Mouse (Mus musculus) cerebellum, adult 9-10 months (tissue): ENCODE data around the gene Iars2.

Source experiments
- DNase-seq: peaks from one replicate; pipeline ENCODE4 v3.0.0; 2022

The Iars2 gene

GRCm38 (mm10) chr1:185275976-185276375 is 53.2 kb downstream of the Iars2 start:
- DNase-seq, result no peak

- DNase-seq, result no peak
These were observed 54.2 kb downstream of the Iars2 start for GRCm38 (mm10) chr1:185274819-185275545.

GRCm38 (mm10) chr1:185271373-185271772 is 57.8 kb downstream of the Iars2 start:
- no peak for DNase-seq

- DNase-seq, result no peak
These were observed 58.6 kb downstream of the Iars2 start for GRCm38 (mm10) chr1:185270403-185271097.

- no peak for DNase-seq
These were observed 60.5 kb downstream of the Iars2 start for GRCm38 (mm10) chr1:185268675-185269074.

DNA sequence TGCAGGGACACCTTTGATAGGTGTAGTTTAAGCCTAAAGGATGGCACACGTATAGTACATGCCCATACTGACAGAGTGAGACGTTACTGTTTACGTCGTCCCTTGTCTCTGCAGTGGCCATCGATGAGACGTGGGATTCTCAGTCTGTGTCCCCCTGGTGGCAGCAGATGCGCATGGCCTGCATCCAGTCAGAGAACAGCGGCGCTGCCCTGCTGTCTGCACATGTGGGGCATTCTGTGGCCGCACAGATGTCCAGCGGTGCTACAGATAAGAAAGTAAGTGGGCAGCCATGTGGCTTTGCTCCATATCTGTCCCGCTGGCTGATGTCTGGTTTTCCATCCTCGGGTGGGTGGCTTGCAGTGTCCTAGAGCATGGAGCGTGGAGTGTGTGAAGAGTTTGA is 66.6 kb downstream of the Iars2 start:
- DNase-seq, result no peak

- no peak for DNase-seq
These were observed 72.4 kb downstream of the Iars2 start for GRCm38 (mm10) chr1:185256753-185257152.

DNA sequence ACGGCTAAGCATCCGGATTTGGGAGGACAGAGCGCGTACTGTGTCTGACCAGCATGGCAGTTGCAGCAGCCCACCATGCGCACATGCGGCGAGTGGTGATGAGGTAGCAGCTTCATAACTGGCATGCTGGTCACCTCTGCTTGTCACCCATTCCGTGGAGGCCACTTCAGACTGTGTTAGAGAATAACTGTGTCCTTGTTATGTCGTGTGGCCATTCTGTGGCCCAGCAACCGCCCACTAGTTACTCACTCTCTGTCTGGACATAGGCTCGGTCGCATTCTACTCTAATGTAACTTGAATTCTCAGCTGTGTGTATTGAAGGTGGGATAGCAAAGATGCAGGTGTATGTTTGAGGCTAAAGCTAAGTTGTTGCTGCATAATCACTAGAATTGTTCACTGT is 73.9 kb downstream of the Iars2 start:
- DNase-seq, result no peak

DNA sequence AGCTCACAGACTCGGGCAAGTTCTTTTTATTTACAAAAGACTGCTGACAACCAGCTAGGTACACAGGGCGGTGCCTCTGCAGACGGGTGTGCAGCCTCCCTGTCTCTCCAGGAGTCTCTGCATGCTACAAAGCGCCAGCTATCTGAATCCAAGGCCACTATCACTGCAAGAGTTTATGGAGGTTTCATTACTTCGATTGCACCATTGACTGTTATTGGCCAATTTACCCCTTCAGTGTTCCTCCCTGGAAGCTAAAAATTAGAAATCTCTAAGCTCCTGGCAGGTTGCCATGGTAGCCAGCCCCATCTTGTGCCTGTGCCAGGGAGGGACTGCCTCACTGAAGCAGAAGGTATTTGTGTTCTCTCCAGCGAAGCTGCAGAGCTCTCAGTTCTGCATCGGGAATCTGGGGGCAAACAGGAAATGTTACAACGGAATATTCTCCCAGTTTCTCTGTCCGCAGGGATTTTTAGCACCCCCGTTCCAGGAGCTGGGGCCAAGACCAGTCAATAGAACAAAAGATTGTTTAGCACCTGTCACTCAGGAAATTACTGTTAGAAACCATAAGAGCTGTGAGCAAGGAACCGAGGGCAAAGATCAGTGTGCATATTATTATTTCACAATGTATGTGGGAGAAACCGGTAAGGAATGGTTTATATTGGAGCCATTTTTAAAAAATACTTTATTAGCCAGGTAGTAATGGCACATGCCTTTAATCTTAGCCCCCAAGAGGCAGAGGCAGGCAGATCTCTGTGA is 75.9 kb downstream of the Iars2 start:
- peak; percentile 19 for DNase-seq

- no peak for DNase-seq
These were observed 76.8 kb downstream of the Iars2 start for GRCm38 (mm10) chr1:185252351-185252750.

DNA sequence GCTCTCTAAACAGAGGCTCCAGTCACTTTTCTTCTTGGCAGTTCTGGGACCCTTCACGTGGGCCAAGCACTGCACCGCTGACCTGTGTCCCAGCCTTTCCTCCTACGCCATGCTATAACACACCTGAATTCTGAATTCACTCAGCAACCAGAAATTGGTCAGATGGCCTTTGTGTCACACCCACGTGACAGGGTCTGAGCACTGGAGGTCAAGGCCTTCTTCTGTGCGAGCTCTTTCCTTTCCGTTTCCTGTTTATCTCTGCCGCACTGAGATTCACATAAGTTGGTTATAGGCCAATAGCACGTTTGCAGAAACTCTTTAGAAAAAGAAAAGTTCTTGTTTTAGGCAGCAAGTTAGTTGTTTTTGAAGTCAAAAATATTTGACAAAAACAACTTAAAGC is 80.5 kb downstream of the Iars2 start:
- no peak for DNase-seq

DNA sequence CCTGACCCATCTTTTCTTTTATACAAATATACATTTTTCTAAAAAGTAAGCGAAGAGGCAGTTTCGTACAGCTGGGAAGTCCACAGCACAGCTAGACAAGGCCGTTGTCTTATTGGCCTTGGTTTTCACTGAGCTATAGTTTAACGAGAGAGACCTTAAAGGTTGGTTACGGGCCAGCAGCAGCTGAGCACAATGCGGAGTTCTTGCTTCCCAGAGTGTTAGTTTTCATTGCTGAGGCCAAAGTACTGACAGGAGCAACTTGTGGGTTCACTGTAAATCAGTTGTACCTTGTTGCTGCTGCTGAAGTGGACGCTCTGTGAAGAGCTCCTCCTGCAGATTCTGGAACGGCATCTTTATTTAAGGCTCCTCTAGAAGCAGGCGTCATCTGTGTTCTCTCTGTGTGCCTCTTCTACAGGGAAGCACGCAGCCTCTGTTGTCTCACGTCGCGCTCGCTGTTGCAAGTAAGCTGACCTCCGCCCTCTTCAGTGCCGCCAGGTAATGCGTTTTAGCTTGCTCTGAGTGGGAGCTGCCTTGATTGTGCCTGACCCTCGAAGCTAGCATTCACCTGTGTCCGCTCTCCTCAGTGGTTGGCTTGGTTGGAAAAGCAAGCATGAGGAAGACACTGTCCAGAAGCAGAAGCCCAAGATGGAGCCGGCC is 81.6 kb downstream of the Iars2 start:
- DNase-seq, result no peak

GRCm38 (mm10) chr1:185245456-185245855 is 83.7 kb downstream of the Iars2 start:
- no peak for DNase-seq

- no peak for DNase-seq
These were observed 86.2 kb downstream of the Iars2 start for GRCm38 (mm10) chr1:185243013-185243412.

GRCm38 (mm10) chr1:185236530-185236929 is 92.7 kb downstream of the Iars2 start:
- no peak for DNase-seq

- no peak for DNase-seq
These were observed 93.4 kb downstream of the Iars2 start for GRCm38 (mm10) chr1:185235837-185236236.
